Mouse (Mus musculus) lung, postnatal 0 days (tissue): ENCODE measurements around the gene Krtap28-10.

Experiments
- CTCF ChIP-seq: IDR thresholded peaks from 2 replicates; pipeline ENCODE4 v1.5.1; 2016; ENCODE audit warnings: antibody characterized with exemption, mild to moderate bottlenecking
- EP300 ChIP-seq: IDR thresholded peaks from 2 replicates; pipeline ENCODE4 v1.6.1; 2016; ENCODE audit warnings: antibody characterized with exemption, mild to moderate bottlenecking, control low read depth

GRCm38 (mm10) chr1:83077016-83077415 lies 34.7 kb upstream of the Krtap28-10 start:
- TF ChIP-seq EP300 (no peak), CTCF (no peak)
